Mouse (Mus musculus) liver, postnatal 0 days (tissue): ENCODE measurements around the gene Tmem63c.

Source experiments
- CTCF ChIP-seq: sonication (generic); IDR thresholded peaks from 2 replicates; pipeline ENCODE4 v1.5.1; 2016; ENCODE audit warnings: antibody characterized with exemption, low read depth
- EP300 ChIP-seq: IDR thresholded peaks from 2 replicates; pipeline ENCODE4 v1.6.1; 2016; ENCODE audit warnings: antibody characterized with exemption, low read depth, mild to moderate bottlenecking

DNA sequence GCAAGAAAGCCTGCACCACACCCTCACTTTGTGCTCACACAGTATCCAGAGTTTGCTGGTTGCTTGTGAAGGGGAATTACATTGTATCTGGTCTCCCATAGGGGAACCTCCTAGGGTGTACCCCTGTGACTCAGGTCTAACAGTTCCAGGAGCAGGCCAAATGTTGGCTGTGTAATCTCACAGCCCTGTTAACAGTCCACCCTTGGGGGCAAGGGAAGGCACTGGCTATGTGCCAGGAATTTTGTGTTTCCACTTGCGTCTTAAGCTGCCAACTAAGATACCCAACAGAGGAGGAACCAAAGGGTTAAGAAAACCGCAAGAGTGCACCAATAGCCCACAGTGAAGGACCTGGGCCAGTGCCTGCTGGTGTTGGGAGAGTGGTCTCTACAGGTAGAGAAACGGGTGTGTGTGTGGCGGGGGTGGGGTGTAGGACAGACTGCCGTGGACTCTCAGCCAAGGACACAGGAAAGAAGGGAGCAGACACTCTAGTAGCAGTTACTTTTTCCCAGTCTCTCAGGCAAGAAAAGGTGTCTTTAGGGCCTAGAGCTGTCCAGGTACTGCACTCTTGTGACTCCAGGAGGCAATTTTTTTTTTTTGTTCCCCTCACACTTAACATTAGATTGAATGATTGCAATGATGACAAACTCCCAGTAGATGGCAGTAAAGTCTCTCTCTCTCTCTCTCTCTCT, 20.8 kb upstream of the Tmem63c start:
- peak; percentile 38 for TF ChIP-seq CTCF
- no peak for TF ChIP-seq EP300
